Mouse (Mus musculus) liver (tissue): ENCODE data around the gene Fam198b.
A peak's percentile ranks its signal among the peaks of the same experiment; 100 is the strongest.

Experiments used
- DNase-seq: peaks from one replicate; pipeline ENCODE4 v3.0.0-alpha.2; 2020; ENCODE audit warnings: mixed read lengths

Fam198b gene

DNA sequence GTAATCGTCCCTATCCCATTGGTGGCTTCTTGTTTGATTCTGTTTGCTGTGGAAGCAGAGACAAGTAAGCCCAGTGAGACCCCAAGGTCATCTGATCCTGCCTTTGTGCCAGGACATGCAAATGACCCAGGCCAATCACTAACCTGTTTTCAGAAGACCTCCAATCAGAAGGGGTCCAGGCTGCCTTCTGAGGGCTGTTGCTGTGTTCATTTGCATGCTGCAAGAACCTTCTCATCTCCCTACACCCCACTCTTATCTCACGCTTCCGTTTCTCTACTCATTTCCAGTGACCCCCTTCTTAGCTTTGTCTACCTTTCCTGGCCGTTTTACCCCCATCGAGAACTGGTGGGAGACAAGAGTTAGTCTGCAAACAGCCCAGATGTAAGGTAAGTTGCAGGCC lies at the start of gene Fam198b:
Gene Fam198b (plus strand): TSS at position 229 of the 400 bp plus-strand sequence.
- DNase-seq = no peak

GRCm38 (mm10) chr3:79838751-79839150 lies 45.6 kb upstream of the Fam198b start:
- no peak for DNase-seq

DNA sequence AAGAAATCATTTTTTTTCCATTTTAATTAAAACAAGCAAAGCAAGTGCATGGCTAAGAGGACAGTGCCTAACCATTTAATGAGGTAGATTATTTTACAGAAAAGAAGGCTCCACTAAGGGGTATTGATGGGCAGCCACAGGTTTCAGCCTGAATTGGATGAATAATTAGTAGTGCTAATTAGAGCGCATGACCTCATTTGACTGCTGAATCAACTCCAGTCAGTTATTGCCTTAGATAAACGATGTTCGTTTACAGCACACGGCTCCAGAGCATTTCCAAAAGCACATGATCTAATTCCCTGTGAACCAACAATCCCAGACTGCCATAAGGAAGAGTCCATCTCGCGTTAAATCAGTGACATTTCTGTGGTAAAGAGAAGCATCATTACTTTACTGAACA lies 42.9 kb upstream of the Fam198b start:
- no peak for DNase-seq

- peak; percentile 76 for DNase-seq
Measured at GRCm38 (mm10) chr3:79842165-79842564, 42.2 kb upstream of the Fam198b start.

DNA sequence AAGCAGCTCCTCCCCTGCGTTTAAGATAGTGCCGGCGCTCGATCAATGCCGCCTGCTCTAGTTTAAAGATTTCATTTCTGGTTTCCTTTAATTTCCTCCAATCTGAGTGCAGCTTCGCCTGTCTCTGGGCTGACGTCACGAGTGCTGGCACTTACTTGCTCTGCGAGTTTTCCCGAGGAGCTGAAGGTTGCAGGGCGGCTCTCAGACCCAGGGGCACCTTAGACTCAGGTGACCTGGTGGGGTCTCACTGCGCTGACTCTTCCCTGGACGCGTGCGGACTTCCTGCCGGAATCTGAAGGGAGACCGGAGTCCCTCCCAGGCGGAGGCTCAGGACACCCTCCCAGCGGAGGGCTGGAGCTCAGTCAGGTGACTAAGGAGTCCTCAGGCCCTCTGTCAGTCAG lies 41.7 kb upstream of the Fam198b start:
- peak; percentile 63 for DNase-seq

DNA sequence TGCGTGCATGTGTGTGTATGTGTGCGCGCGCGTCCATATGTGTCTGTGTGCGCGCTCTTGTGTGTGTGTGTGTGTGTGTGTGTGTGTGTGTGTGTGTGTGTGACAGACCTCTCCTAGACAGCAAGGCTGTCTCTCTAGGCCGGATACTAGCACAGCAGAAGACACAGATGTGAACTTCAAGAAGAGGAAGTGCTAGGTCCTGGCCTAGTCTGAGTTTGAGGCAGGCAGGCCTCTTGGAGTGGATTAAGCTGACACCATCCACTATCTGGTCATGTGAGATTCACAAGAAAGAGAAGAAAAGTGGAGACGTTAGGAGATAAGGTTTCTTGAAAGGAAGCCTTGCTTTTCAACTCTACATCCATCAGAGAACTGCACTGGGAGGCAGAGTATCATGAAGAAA lies 40.3 kb upstream of the Fam198b start:
- no peak for DNase-seq

- no peak for DNase-seq
Measured at GRCm38 (mm10) chr3:79846633-79847032, 37.7 kb upstream of the Fam198b start.

- DNase-seq = no peak
Measured at GRCm38 (mm10) chr3:79848841-79849240, 35.5 kb upstream of the Fam198b start.

DNA sequence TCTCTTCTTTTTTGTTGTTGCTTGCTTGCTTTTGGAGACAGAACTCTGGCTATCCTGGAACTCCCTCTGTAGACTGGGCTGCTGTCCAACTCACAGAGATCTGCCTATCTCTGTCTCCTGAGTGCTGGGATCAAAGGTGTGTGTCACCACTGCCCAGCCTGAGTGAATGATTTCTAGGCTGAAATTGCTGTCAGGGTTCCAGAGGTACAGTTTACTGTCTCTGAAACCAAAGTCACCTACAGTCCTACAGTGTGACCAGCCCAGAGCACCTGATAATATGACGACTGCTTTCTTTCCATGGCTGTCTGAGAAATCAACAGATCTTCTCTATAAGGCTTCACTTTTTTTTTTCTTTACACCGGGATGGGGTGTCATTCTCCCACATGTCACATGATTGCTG lies 34.7 kb upstream of the Fam198b start:
- peak; percentile 26 for DNase-seq

- no peak for DNase-seq
Measured at GRCm38 (mm10) chr3:79850656-79851055, 33.7 kb upstream of the Fam198b start.

GRCm38 (mm10) chr3:79852108-79852507 lies 32.2 kb upstream of the Fam198b start:
- DNase-seq = peak; percentile 52

- no peak for DNase-seq
Measured at GRCm38 (mm10) chr3:79852654-79853166, 31.6 kb upstream of the Fam198b start, which contains the start of gene Tmem144. Gene Tmem144 (minus strand): TSS chr3:79852773.

- no peak for DNase-seq
Measured at GRCm38 (mm10) chr3:79857780-79858179, 26.6 kb upstream of the Fam198b start.

GRCm38 (mm10) chr3:79858221-79858620 lies 26.1 kb upstream of the Fam198b start:
- no peak for DNase-seq

GRCm38 (mm10) chr3:79864824-79865223 lies 19.5 kb upstream of the Fam198b start:
- no peak for DNase-seq

DNA sequence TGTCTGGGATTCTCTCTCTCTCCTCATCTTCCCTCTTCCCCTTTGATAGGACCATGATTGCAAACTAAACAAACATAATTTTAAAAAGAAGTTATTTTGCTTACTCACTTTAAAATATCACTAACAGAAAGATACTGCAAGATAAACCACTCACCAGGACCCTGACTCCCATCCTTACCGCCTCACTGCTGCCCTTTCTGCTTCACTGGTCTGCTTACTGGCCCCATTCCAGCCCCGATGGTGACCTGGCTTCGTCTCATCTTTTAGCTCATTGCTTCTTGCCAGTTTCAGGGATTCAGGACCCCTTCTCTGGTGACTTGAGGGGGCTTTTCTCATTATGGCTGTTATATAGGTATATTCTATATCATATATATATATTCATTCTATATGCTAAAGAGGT lies 18.2 kb upstream of the Fam198b start:
- DNase-seq = no peak

DNA sequence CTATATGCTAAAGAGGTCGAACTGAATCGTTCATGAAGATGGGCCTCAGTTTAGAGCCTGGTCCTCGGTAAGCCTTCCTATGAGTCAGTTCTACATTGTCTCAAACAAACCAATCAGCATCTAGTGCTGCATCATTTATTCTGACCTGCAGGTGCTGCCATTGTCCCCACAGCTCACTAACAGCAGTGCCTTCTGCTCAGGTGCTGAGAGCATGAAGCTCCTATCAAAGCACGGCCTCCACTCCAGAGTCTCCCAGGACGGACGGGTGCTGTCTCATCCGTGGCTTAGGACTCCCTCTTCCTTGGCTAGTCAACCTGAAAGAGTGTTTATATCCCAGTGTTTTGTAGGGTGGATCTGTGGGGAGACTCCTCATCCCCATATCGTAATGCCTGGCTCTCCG lies 17.8 kb upstream of the Fam198b start:
- no peak for DNase-seq

GRCm38 (mm10) chr3:79867121-79867709 lies 17.1 kb upstream of the Fam198b start:
- DNase-seq = no peak

DNA sequence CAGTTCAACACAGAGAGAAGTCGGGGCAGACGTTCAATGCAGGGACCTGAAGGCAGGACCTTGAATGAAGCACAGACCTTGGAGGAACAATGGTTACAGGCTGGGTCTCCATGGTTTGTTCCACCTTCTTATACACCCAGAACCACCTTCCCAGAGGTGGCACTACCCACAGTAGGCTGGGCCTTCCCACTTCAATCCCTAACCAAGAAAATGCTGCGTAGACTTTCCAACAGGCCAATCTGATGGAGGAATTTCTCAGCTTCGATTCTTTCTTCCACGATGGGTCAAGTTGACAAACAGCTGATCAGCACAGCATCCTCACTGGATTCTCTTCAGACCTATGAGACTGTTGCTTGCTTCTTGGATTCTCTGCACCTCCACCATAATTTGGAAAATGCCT lies 8.9 kb upstream of the Fam198b start:
- no peak for DNase-seq

- no peak for DNase-seq
Measured at GRCm38 (mm10) chr3:79878350-79878749, 6.0 kb upstream of the Fam198b start.

- no peak for DNase-seq
Measured at GRCm38 (mm10) chr3:79879246-79879645, 5.1 kb upstream of the Fam198b start.

DNA sequence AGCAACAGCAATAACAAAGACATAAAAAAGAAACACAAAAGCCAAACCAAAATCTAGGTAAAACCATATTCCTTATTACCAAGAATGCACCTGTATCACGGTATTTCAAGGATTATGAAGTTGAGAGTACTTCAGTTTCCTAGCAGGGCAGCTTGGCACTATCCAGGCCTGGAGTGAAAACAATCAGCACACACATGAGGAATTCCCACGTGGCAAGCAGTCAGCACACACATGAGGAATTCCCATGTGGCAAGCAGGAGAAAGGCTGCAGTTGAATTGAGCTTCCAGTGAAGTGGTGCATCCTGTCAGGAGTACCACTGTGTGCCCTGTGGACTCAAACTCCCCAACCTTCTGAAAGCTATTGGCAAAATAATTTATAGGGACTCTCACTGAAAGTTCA lies 2.7 kb upstream of the Fam198b start:
- no peak for DNase-seq

- DNase-seq = peak; percentile 70
Measured at GRCm38 (mm10) chr3:79883092-79883491, 1.2 kb upstream of the Fam198b start.

GRCm38 (mm10) chr3:79884761-79885189 lies 442 bp downstream of the Fam198b start:
- DNase-seq = peak; percentile 52
